Mouse (Mus musculus) erythroid progenitor cell, adult 5-6 weeks (primary cell): ENCODE measurements around the gene Rpl36al. TPM values are rescaled to one million over a fixed set of nuclear protein-coding genes. Genes with fewer than 3 reads are reported as not detected.

Source experiments
- ATAC-seq: replicated peaks from 2 replicates; pipeline ENCODE4 v1.8.0; 2016; ENCODE audit warnings: moderate number of reproducible peaks, mild to moderate bottlenecking, moderate TSS enrichment, inconsistent platforms; ENCODE audit not compliant: poor library complexity, low FRiP score, severe bottlenecking
- total RNA-seq, 2 experiments: library from RNA; stranded (forward) in 1 of 2; stranded (reverse) in 1 of 2; fragments of 150-400 nt in 1 of 2; fragments of 186-747, 209-891 nt in 1 of 2; gene quantifications; 2 replicates each; pipeline versions ENCODE4 v1.2.3 to v1.2.4; 2015 to 2017; ENCODE audit warnings: low replicate concordance in 2 of 2

Rpl36al gene
- total RNA-seq (2015; ENCODE audit: low replicate concordance) (169 and 235 TPM in 2 replicates), total RNA-seq (2017; ENCODE audit: low replicate concordance) (180 and 196 TPM in 2 replicates)

GRCm38 (mm10) chr12:69183583-69184308 lies at the start of gene Rpl36al, which contains the start of gene Mgat2:
Gene Rpl36al, minus strand, starts transcription at chr12:69184083.
Gene Mgat2, plus strand, starts transcription at chr12:69184157.
- peak; percentile 96 for ATAC-seq

- no peak for ATAC-seq
Observed at GRCm38 (mm10) chr12:69229251-69229650, 45.4 kb upstream of the Rpl36al start.

- peak; percentile 97 for ATAC-seq
Observed at GRCm38 (mm10) chr12:69227776-69228466, 44.0 kb upstream of the Rpl36al start, which contains the start of gene Pole2. Gene Pole2, minus strand, starts transcription at chr12:69228195.

GRCm38 (mm10) chr12:69220613-69221277 lies 36.9 kb upstream of the Rpl36al start:
- 0 out of 2 replicates have a peak, but pooled peaks have one; percentile 14 for ATAC-seq

GRCm38 (mm10) chr12:69216587-69216986 lies 32.7 kb upstream of the Rpl36al start:
- no peak for ATAC-seq

- no peak for ATAC-seq
Observed at GRCm38 (mm10) chr12:69215000-69215785, 31.3 kb upstream of the Rpl36al start.

GRCm38 (mm10) chr12:69214393-69214792 lies 30.5 kb upstream of the Rpl36al start:
- ATAC-seq, result no peak

- no peak for ATAC-seq
Observed at GRCm38 (mm10) chr12:69213186-69213777, 29.4 kb upstream of the Rpl36al start.

- ATAC-seq, result no peak
Observed at GRCm38 (mm10) chr12:69211057-69211456, 27.2 kb upstream of the Rpl36al start.

- ATAC-seq, result no peak
Observed at GRCm38 (mm10) chr12:69210056-69210979, 26.4 kb upstream of the Rpl36al start.

- no peak for ATAC-seq
Observed at GRCm38 (mm10) chr12:69208520-69208919, 24.6 kb upstream of the Rpl36al start.

GRCm38 (mm10) chr12:69207926-69208325 lies 24.0 kb upstream of the Rpl36al start:
- no peak for ATAC-seq

GRCm38 (mm10) chr12:69207396-69207795 lies 23.5 kb upstream of the Rpl36al start:
- no peak for ATAC-seq

- ATAC-seq, result no peak
Observed at GRCm38 (mm10) chr12:69204052-69204833, 20.4 kb upstream of the Rpl36al start, which contains the start of gene Gm49384. Gene Gm49384, minus strand, starts transcription at chr12:69204267.

- no peak for ATAC-seq
Observed at GRCm38 (mm10) chr12:69198985-69199384, 15.1 kb upstream of the Rpl36al start.

GRCm38 (mm10) chr12:69198164-69198535 lies 14.3 kb upstream of the Rpl36al start, which contains the start of gene Dnaaf2:
Gene Dnaaf2, minus strand, starts transcription at chr12:69198429.
- peak; percentile 59 for ATAC-seq
